Mouse (Mus musculus): ENCODE measurements around the gene AC134908.4. TPM values are rescaled to one million over a fixed set of nuclear protein-coding genes. Genes with fewer than 3 reads are reported as not detected.
A peak's percentile ranks its signal among the peaks of the same experiment; 100 is the strongest.

Gene AC134908.4
- under 1 TPM in 1 of 2 experiments, not detected in 1; 0.75 TPM for total RNA-seq (2021)
- long read RNA-seq, experiment 1, partial matches to known transcripts, result 0 of 2 reads
- long read RNA-seq, experiment 1, other reads (novel, unspliced or antisense), result 2 of 2 reads
- long read RNA-seq, experiment 2, partial matches to known transcripts, result 0 of 1 reads
- long read RNA-seq, experiment 2, other reads (novel, unspliced or antisense), result 1 of 1 reads

GRCm38 (mm10) chr17:25795609-25796092, at the start of gene AC134908.4:
AC134908.4 (minus strand) TSS chr17:25795659.
- no peak for DNase-seq (ENCODE audit: low spot score in 2 of 2)

GRCm38 (mm10) chr17:25844396-25844901, 49.0 kb upstream of the AC134908.4 start, which contains the start of gene Rhot2:
Rhot2 (minus strand) TSS chr17:25844851.
- DNase-seq (ENCODE audit: low spot score in 2 of 2), result peak; percentile 88 to 95

GRCm38 (mm10) chr17:25843636-25844395, 48.4 kb upstream of the AC134908.4 start:
- DNase-seq (ENCODE audit: low spot score in 2 of 2), result no peak

GRCm38 (mm10) chr17:25843122-25843521, 47.7 kb upstream of the AC134908.4 start:
- DNase-seq (ENCODE audit: low spot score in 2 of 2), result no peak

- no peak for DNase-seq (ENCODE audit: low spot score in 2 of 2)
These were observed 47.0 kb upstream of the AC134908.4 start for GRCm38 (mm10) chr17:25842509-25842908.

GRCm38 (mm10) chr17:25841117-25841880, 45.8 kb upstream of the AC134908.4 start, which contains the start of gene Gm20683:
Gm20683 (minus strand) TSS chr17:25841763.
- DNase-seq (ENCODE audit: low spot score in 2 of 2), result no peak

- no peak for DNase-seq (ENCODE audit: low spot score in 2 of 2)
These were observed 45.1 kb upstream of the AC134908.4 start for GRCm38 (mm10) chr17:25840519-25840918.

- no peak for DNase-seq (ENCODE audit: low spot score in 2 of 2)
These were observed 44.2 kb upstream of the AC134908.4 start for GRCm38 (mm10) chr17:25839455-25840235.

- DNase-seq (ENCODE audit: low spot score in 2 of 2), result no peak
These were observed 43.4 kb upstream of the AC134908.4 start for GRCm38 (mm10) chr17:25838904-25839303.

GRCm38 (mm10) chr17:25837533-25837932, 42.1 kb upstream of the AC134908.4 start:
- DNase-seq (ENCODE audit: low spot score in 2 of 2), result no peak

GRCm38 (mm10) chr17:25837076-25837410, 41.6 kb upstream of the AC134908.4 start, which contains the start of gene Rhbdl1:
Rhbdl1 (minus strand) TSS chr17:25837295.
- peak in 1 of 2 experiments; percentile 70 for DNase-seq (ENCODE audit: low spot score in 2 of 2)

GRCm38 (mm10) chr17:25836397-25837075, 41.1 kb upstream of the AC134908.4 start:
- peak in 1 of 2 experiments; percentile 47 for DNase-seq (ENCODE audit: low spot score in 2 of 2)

- DNase-seq (ENCODE audit: low spot score in 2 of 2), result no peak
These were observed 40.4 kb upstream of the AC134908.4 start for GRCm38 (mm10) chr17:25835816-25836215.

GRCm38 (mm10) chr17:25835301-25835700, 39.8 kb upstream of the AC134908.4 start:
- no peak for DNase-seq (ENCODE audit: low spot score in 2 of 2)

GRCm38 (mm10) chr17:25834595-25835222, 39.2 kb upstream of the AC134908.4 start:
- no peak for DNase-seq (ENCODE audit: low spot score in 2 of 2)

- DNase-seq (ENCODE audit: low spot score in 2 of 2), result no peak
These were observed 38.6 kb upstream of the AC134908.4 start for GRCm38 (mm10) chr17:25833961-25834594.

- DNase-seq (ENCODE audit: low spot score in 2 of 2), result peak; percentile 82 to 91
These were observed 37.8 kb upstream of the AC134908.4 start, which contains the start of gene Stub1 for GRCm38 (mm10) chr17:25833291-25833663. Stub1 (minus strand) TSS chr17:25833404.

GRCm38 (mm10) chr17:25832436-25833290, 37.2 kb upstream of the AC134908.4 start:
- peak; percentile 96 to 100 for DNase-seq (ENCODE audit: low spot score in 2 of 2)
